Mouse (Mus musculus): ENCODE measurements around the gene Ccdc142. TPM values are rescaled to one million over a fixed set of nuclear protein-coding genes. Genes with fewer than 3 reads are reported as not detected.

Gene Ccdc142
- total RNA-seq, 2 experiments from 2014 or later = 0.90 to 0.94 TPM

DNA sequence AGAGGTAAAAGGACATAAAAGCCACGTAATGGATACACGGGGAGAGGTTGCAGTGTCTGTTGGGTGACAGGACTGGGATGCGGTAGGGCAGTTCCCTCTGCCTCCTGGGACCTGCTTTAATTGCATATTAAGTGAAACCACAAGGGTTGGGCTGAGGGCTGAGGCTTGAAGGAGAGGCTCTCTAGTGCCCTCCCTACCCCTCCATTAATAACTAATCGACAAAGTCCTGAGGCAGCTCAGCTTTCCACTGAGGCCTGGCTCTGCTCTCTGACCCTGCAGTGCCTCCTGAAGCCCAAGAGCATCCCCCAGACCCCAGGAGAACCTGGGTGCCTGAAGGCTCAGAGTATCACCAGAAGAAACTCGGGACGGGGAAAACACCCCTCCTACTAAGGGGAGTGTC is 16.9 kb upstream of the Ccdc142 start:
- no peak for DNase-seq (ENCODE audit: low spot score)

GRCm38 (mm10) chr6:83086121-83087035 is 15.0 kb upstream of the Ccdc142 start, which contains the start of gene Lbx2:
Lbx2 (plus strand) TSS chr6:83086367.
- DNase-seq (ENCODE audit: low spot score) = no peak

DNA sequence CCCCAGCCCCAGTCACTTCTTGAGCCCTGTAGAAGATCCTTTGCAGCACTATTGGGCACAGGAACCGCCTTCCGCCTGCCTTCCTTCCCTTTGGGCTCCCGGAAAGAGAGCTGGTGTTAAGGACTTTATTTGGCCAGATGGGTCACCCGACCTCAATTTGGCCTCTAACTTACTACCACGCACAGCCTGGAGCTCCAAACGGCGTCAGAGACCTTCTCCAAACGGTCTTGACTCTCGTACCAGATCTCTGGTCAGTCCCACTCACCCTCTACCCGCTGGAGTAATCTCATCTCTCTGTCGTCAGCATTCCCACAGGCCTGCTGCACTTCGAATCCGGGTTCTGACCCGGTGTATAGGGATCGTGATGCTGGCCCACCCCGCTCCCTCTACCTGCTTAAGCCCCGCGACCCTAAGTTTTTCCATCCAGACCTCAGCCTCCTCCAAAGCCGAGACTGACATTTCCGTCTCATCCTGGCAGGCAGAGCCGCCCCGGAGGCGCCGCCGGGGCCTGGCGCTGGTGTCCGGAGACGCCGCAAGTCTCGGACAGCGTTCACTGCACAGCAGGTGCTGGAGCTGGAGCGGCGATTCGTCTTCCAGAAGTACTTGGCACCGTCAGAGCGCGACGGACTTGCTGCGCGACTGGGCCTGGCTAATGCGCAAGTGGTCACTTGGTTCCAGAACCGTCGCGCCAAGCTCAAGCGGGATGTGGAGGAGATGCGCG is 14.0 kb upstream of the Ccdc142 start:
- peak; percentile 49 for DNase-seq (ENCODE audit: low spot score)

GRCm38 (mm10) chr6:83087926-83088260 is 13.5 kb upstream of the Ccdc142 start:
- DNase-seq (ENCODE audit: low spot score) = no peak

DNA sequence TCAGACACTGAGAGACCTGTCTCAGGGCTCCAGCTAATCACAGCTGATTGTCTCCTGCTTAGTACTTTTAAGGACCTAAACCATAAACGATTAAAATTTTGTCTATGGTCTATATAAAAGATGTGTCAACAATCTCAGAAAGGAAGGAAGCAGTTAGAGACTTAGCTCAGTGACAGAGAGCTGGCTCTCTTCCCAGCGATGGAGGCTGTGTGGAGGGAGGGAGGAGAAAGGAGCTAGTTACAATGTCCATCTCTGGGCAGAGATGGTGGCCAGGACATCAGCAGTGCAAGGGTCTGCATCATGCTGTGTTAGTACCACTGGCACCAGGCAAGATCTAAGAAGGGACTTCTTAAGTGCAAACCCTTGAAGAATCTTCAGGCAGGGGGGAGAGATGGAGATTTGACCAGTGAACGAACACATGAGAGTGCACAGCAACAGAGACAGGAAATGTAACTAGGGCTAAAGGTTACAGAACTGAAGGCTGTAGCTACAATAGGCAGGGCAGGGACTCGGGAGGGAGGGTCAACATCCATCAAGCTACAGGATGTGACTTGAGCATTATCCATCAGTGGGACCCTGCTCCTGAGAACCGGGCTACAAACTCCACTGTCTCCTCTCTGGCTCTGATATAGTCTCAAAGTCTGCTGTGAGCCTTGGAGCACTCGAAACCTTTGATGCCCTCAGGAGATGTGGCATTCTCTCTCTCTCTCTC is 8.8 kb upstream of the Ccdc142 start:
- DNase-seq (ENCODE audit: low spot score) = no peak

GRCm38 (mm10) chr6:83095968-83096367 is 5.4 kb upstream of the Ccdc142 start:
- DNase-seq (ENCODE audit: low spot score) = no peak

DNA sequence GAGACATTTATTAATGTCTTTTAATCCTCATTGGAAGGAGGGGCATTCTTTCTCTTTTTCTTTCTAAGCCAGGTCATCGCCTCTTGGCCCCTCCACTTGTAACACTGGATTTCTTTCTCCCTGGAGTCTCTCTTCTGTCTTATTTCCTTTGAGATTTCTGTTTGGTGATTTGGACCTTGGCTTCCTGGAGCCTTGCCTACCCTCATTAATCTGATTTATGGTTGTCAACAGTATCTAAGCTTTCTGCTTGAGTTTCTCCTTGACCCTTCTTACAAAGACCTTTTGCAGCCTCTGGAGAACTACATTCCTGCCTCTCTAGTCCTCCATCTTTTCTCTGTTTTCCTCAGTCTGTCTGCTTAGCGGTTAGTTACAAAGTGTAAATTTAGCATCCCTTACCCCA is 3.0 kb upstream of the Ccdc142 start:
- no peak for DNase-seq (ENCODE audit: low spot score)

GRCm38 (mm10) chr6:83101688-83102556 is 521 bp downstream of the Ccdc142 start:
- DNase-seq (ENCODE audit: low spot score) = peak; percentile 53

- DNase-seq (ENCODE audit: low spot score) = no peak
Measured at GRCm38 (mm10) chr6:83103130-83103650, 1.8 kb downstream of the Ccdc142 start.

GRCm38 (mm10) chr6:83104158-83104557 is 2.8 kb downstream of the Ccdc142 start:
- DNase-seq (ENCODE audit: low spot score) = no peak

GRCm38 (mm10) chr6:83107566-83108400 is 6.4 kb downstream of the Ccdc142 start:
- DNase-seq (ENCODE audit: low spot score) = peak; percentile 75

GRCm38 (mm10) chr6:83108762-83109668 is 7.6 kb downstream of the Ccdc142 start, which contains the start of gene Mrpl53:
Mrpl53 (plus strand) TSS chr6:83109040.
- DNase-seq (ENCODE audit: low spot score) = peak; percentile 85

- DNase-seq (ENCODE audit: low spot score) = no peak
Measured at GRCm38 (mm10) chr6:83111510-83112136, 10.2 kb downstream of the Ccdc142 start.

GRCm38 (mm10) chr6:83115011-83115671 is 13.7 kb downstream of the Ccdc142 start, which contains the start of gene Mogs:
Mogs (plus strand) TSS chr6:83115496.
- DNase-seq (ENCODE audit: low spot score) = peak; percentile 93

GRCm38 (mm10) chr6:83115682-83116372 is 14.4 kb downstream of the Ccdc142 start:
- no peak for DNase-seq (ENCODE audit: low spot score)

DNA sequence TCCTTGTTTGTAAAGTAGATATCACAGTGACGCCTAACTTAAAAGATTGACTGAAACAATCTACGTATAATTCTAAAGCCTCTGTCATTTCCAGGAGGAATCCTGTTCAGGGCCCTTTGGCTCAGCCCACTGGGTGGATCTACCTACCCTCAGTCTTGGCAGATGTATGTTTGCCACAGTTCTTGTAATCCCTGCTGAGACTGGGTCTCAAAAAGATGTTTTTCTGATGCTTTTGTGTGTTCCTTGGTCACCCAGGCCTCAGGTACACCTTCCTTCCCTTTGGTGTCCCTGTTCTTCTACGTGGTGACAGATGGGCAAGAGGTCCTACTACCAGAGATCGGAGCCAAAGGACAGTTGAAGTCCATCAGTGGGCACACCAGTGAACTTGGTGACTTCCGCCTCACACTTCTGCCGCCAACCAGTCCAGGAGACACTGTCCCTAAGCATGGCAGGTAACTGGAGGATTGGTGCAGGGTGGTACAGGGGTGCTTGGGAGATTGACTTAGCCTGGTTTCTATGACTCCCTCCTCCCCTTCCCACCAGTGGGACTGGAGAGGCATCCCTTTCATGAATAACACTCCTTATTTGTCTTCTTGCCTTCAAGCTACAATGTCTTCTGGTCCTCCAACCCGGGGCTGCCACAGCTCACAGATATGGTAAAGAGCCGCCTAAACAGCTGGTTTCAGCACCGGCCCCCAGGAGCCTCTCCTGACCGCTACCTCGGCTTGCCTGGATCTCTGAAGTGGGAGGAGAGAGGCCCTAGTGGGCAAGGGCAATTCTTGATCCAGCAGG is 15.2 kb downstream of the Ccdc142 start:
- DNase-seq (ENCODE audit: low spot score) = no peak
